Mouse (Mus musculus) hindbrain, embryonic 11.5 days (tissue): ENCODE data around the gene Erlin1. TPM values are rescaled to one million over a fixed set of nuclear protein-coding genes. Genes with fewer than 3 reads are reported as not detected.

Experiments
- ATAC-seq: fragments of 200-750 bp; cut with Nextera tagmentation; 2 replicates; pipeline ENCODE4 v1.8.0; 2017; ENCODE audit warnings: mild to moderate bottlenecking, moderate TSS enrichment, moderate library complexity; ENCODE audit not compliant: low FRiP score
- DNase-seq: peaks from one replicate; pipeline ENCODE4 v3.0.0-alpha.2; 2015; ENCODE audit warnings: low spot score
- H3K27ac ChIP-seq: fragments of 300-500 bp; sonication (generic); 2 replicates; pipeline ENCODE4 v1.5.1; 2014; ENCODE audit warnings: mild to moderate bottlenecking, low read depth, low read length
- H3K27me3 ChIP-seq: fragments of 300-500 bp; sonication (generic); 2 replicates; pipeline ENCODE4 v1.6.1; 2014; ENCODE audit warnings: mild to moderate bottlenecking, low read length, moderate library complexity, mixed read lengths; ENCODE audit not compliant: control insufficient read depth, insufficient read depth
- H3K36me3 ChIP-seq: fragments of 300-500 bp; sonication (generic); 2 replicates; pipeline ENCODE4 v1.6.1; 2014; ENCODE audit warnings: mild to moderate bottlenecking, low read length, moderate library complexity, mixed read lengths; ENCODE audit not compliant: control insufficient read depth, insufficient read depth
- H3K4me1 ChIP-seq: fragments of 300-500 bp; sonication (generic); replicated peaks from 2 replicates; pipeline ENCODE4 v1.6.1; 2014; ENCODE audit warnings: low read length, mixed read lengths; ENCODE audit not compliant: control insufficient read depth, insufficient read depth
- H3K4me2 ChIP-seq: fragments of 300-500 bp; sonication (generic); replicated peaks from 2 replicates; pipeline ENCODE4 v1.6.1; 2014; ENCODE audit warnings: mild to moderate bottlenecking, low read depth, low read length
- H3K4me3 ChIP-seq: fragments of 300-500 bp; sonication (generic); 2 replicates; pipeline ENCODE4 v1.5.1; 2014; ENCODE audit warnings: low read depth, low read length
- H3K9ac ChIP-seq: fragments of 300-500 bp; sonication (generic); 2 replicates; pipeline ENCODE4 v1.6.1; 2014; ENCODE audit warnings: low read depth, low read length
- H3K9me3 ChIP-seq: fragments of 300-500 bp; sonication (generic); 2 replicates; pipeline ENCODE4 v1.6.1; 2016; ENCODE audit warnings: low read length; ENCODE audit not compliant: control insufficient read depth
- WGBS: fragments of 180-500 bp; shearing (Covaris S2); extraction: QIAGEN DNeasy Blood & Tissue Kit; methylation state at CpG from one replicate; pipeline ENCODE4 v1.1.7; 2014; 5-methylcytosine and 5-hydroxymethylcytosine counted together
- polyA plus RNA-seq: library from polyadenylated mRNA; unstranded; fragments of >200 nt; fragmentation: Nextera tagmentation; extraction: Ambion mirVana; gene quantifications from 2 replicates; pipeline ENCODE4 v1.2.1, GENCODE M21; 2014

The Erlin1 gene
- polyA plus RNA-seq, 1 experiment from 2014 or later = 15.8 TPM

DNA sequence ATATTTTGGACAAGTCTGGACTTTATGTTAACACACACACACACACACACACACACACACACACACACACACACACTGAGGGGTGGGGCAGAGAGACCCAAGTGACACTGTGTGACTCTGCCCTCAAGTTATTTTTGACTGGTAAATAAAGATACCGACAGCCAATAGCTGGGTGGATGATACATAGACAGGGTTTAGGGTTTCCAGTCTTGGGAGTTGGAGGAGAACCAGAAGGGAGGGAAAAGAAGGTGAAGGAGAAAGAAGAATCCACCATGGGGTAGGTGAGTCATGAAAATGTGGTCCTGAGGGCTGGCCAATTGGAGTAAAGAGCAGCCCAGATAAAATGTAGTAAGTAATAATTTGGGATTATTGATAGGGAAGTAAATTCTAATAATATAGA lies 69.5 kb downstream of the Erlin1 start:
- Histone ChIP-seq H3K27ac (no peak overlapping the region), H3K4me3 (no peak overlapping the region), H3K4me2 (no peak overlapping the region), H3K36me3 (no peaks in the 10 kb centered on the region), H3K9ac (no peak overlapping the region), H3K9me3 (no peaks in the 10 kb centered on the region), H3K4me1 (no peaks in the 10 kb centered on the region), H3K27me3 (no peaks in the 10 kb centered on the region)
- ATAC-seq (no peak), DNase-seq (no peak)
- WGBS = 85% methylated on average over 1 of the region's 1 CpGs

DNA sequence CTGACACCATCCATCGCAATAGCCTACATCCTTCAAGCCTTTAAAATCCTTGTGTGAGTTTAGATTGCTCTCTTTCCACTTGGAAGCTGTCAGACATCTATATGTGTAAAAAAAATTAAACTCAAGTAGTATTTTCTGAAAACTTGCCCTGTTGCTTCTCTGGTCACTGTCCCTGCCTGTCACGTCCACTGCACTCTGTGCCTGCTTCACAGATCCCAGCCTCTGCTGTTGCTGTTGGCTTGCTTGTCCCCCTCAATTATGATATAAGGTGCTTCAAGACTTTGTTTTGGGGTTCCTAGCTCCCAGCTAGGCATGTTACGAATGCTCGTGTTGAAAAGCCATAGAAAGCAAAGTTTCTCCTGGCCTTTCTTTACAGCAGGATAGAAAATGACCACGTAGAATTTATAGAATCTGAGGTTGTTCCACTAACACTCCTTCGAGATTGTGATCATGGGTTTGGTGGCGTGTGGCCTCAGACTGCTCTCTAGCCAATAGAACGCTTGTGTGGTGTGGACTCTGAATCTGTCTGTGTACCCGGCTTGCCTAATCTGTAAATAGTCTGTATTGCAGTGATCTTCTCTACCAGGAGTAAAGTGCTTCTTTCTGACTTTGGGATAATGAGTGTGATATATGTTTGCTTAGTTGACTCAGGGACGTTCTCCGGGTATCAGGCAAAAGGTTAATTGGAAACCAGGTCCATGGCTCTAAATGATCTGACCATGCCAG lies 70.6 kb downstream of the Erlin1 start:
- H3K4me2 ChIP-seq = no peak overlapping the region
- H3K4me3 ChIP-seq = no peak overlapping the region
- no peaks in the 10 kb centered on the region for H3K9me3 ChIP-seq
- 91% methylated on average over 11 of the region's 11 CpGs for WGBS
- DNase-seq (no peak), ATAC-seq (no peak)
- no peaks in the 10 kb centered on the region for H3K27me3 ChIP-seq
- H3K4me1 ChIP-seq = no peaks in the 10 kb centered on the region
- no peaks in the 10 kb centered on the region for H3K36me3 ChIP-seq
- no peak overlapping the region for H3K27ac ChIP-seq
- H3K9ac ChIP-seq = no peak overlapping the region

DNA sequence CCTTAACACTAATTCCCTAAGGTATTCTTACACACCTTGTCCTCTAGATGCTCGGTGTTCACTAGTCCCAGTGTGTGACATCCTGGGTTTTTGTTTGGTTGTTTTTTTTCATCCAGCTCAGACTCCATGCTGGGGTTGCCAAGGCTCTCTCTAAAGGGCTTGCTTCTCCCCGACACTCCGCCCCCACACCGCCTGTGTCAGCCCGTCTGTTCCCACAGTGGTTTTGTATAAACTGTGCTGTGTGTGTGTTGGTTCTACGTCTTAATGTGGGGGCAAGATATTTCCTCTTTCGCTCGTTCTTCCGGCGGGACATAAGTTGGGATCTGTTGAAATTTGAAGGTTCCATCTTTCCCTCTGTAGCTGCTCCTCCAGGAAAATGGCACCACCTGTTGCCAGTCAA lies 71.5 kb downstream of the Erlin1 start:
- Histone ChIP-seq H3K9ac (no peak overlapping the region), H3K9me3 (no peaks in the 10 kb centered on the region), H3K4me2 (no peak overlapping the region), H3K4me1 (no peaks in the 10 kb centered on the region), H3K36me3 (no peaks in the 10 kb centered on the region), H3K27ac (no peak overlapping the region), H3K27me3 (no peaks in the 10 kb centered on the region), H3K4me3 (no peak overlapping the region)
- ATAC-seq = no peak
- no peak for DNase-seq
- 88% methylated on average over 10 of the region's 10 CpGs for WGBS

DNA sequence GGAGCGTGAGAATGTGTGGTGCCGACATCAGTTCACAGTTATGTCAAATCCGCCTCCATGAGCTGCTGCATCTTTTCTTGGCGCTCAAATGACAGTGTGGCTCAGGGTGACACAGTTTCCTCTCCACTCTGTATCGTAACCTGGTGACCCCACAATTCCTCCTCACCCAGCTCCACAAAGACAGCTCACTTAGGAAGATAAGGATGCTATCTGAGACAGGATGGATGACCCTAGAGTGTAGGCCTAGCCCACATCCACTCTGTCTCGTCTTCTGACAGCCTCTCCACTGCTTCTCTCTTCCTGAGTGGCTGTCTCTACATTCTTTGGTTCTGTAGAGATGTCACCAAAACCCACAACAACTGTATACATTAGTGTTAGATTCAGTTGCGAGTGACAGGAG lies 74.2 kb downstream of the Erlin1 start:
- H3K9me3 ChIP-seq = no peaks in the 10 kb centered on the region
- H3K27ac ChIP-seq = no peak overlapping the region
- no peaks in the 10 kb centered on the region for H3K27me3 ChIP-seq
- no peak overlapping the region for H3K9ac ChIP-seq
- 88% methylated on average over 7 of the region's 7 CpGs for WGBS
- no peak overlapping the region for H3K4me2 ChIP-seq
- DNase-seq (no peak), ATAC-seq (no peak)
- no peaks in the 10 kb centered on the region for H3K4me1 ChIP-seq
- no peak overlapping the region for H3K4me3 ChIP-seq
- no peaks in the 10 kb centered on the region for H3K36me3 ChIP-seq

DNA sequence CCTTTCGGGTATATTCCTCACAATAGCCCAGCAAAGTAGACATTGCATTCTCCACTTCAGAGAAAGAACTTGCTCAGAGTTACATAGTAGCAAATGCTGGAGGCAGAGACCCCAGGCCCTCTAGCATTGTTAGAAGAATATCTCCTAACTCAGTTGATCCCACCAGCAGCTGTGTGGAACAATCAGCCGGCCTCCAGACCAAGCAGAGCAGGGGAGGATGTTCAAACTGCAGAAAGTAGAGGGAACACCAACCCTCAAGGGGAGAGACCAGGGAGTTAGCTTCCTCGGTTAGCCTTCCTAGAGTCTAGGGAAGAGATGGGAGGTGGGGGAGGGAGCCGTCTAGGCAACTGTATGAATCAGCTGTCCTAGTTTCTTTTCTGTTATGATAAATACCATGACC lies 77.1 kb downstream of the Erlin1 start:
- Histone ChIP-seq H3K36me3 (no peaks in the 10 kb centered on the region), H3K27ac (no peak overlapping the region), H3K4me2 (no peak overlapping the region), H3K9me3 (no peaks in the 10 kb centered on the region), H3K27me3 (no peaks in the 10 kb centered on the region), H3K9ac (no peak overlapping the region), H3K4me1 (no peaks in the 10 kb centered on the region), H3K4me3 (no peak overlapping the region)
- DNase-seq (no peak), ATAC-seq (no peak)
- WGBS = 71% methylated on average over 4 of the region's 4 CpGs

DNA sequence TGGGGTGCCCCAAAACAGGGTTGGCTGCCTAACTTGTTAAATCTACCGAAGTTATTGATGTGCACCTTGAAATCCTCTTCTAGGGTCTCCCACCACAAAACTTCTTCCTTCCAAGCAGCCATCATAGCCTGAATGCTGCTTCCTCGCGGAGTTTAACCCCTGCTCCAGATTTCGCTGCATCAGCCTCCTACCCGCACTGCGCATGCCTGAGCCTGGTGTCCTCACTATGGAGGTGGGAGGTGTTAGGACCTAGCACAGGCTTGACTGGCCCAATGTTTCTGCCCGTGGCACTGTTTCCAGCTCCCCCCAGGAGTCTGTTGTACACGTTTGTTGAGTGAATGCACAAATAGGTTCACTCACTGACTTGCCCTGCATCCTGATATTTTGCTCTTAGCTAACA lies 79.2 kb downstream of the Erlin1 start:
- Histone ChIP-seq H3K27me3 (no peaks in the 10 kb centered on the region; the same call in 1 of the 2 replicates), H3K4me2 (no peak overlapping the region), H3K9ac (no peak overlapping the region), H3K4me3 (no peak overlapping the region), H3K9me3 (no peaks in the 10 kb centered on the region), H3K4me1 (0 out of 2 replicates have a peak, but pooled peaks cover 2% of the 10 kb centered on the region), H3K36me3 (no peaks in the 10 kb centered on the region), H3K27ac (no peak overlapping the region)
- ATAC-seq (no peak), DNase-seq (no peak)
- WGBS = 81% methylated on average over 8 of the region's 8 CpGs

DNA sequence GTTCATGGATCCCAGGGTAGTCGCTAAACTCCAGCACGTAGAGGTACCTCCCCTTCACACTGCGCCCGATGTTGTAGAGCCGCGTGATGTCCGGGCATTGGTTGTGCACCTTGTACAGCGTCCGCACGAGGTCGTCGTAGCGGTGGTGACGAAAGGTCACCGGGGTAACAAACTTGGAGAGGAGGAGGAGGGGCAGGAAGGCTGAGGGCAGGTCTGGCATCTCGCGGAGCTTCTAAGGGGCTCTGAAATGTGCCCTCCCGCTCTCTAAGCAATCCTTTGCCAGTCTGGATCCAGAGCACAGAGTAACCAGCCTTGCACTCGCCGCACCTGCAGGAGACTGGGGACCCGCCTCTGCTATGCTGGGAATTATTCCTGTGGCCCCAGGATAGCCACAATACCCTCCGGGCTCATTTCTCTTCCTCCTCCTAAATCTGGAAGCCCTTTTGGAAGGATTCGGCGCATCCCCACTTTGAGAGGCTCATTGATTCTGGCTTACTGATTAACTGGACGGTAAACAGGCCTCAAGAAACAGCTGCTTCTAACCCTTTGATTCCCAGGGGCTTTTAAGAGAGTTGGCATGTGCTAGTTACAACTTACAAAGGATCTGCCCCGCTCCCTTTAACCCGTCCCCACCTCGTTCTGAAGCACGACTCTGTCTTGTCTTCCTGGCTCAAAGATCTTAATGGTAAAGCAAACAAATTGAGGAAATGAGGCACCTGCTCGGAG lies 83.4 kb downstream of the Erlin1 start, which contains the start of gene Cpn1:
Gene Cpn1 (minus strand): TSS at position 488 of the 726 bp plus-strand sequence.
- ATAC-seq = no peak
- Histone ChIP-seq H3K4me2 (peak within 1 kb of the TSS; percentile 28), H3K27ac (no peak within 1 kb of the TSS), H3K36me3 (no peaks in the 10 kb centered on the region), H3K9ac (no peak within 1 kb of the TSS), H3K9me3 (no peaks in the 10 kb centered on the region), H3K4me1 (0 out of 2 replicates have a peak, but pooled peaks cover 2% of the 10 kb centered on the region), H3K4me3 (no peak within 1 kb of the TSS; the same call in 1 of the 2 replicates), H3K27me3 (no peaks in the 10 kb centered on the region; the same call in 1 of the 2 replicates)
- peak; percentile 19 for DNase-seq
- 20% methylated on average over 30 of the region's 30 CpGs for WGBS
